Mouse (Mus musculus) lung, embryonic 14.5 days (tissue): ENCODE measurements at regions not wholly inside any gene's neighbourhood (a gene's known extent, or its start where the extent isn't known, plus 50 kb on each side); places are given as distances from the start of the nearest gene placed in this dataset.

Source experiments
- ATAC-seq: fragments of 200-750 bp; cut with Nextera tagmentation; 2 replicates; pipeline ENCODE4 v1.8.0; 2017; ENCODE audit warnings: mild to moderate bottlenecking, moderate TSS enrichment, moderate library complexity; ENCODE audit not compliant: insufficient read depth
- DNase-seq: peaks from one replicate; pipeline ENCODE4 v3.0.0-alpha.2; 2015
- H3K27ac ChIP-seq: fragments of 300-500 bp; sonication (generic); 2 replicates; pipeline ENCODE4 v1.5.1; 2014; ENCODE audit warnings: low read depth, mild to moderate bottlenecking, moderate library complexity
- H3K27me3 ChIP-seq: fragments of 300-500 bp; sonication (generic); 2 replicates; pipeline ENCODE4 v1.6.1; 2014; ENCODE audit warnings: low read length, control low read depth; ENCODE audit not compliant: insufficient read depth
- H3K36me3 ChIP-seq: fragments of 300-500 bp; sonication (generic); 2 replicates; pipeline ENCODE4 v1.6.1; 2014; ENCODE audit warnings: control low read depth; ENCODE audit not compliant: insufficient read depth
- H3K4me1 ChIP-seq: fragments of 300-500 bp; sonication (generic); 2 replicates; pipeline ENCODE4 v1.6.1; 2014; ENCODE audit warnings: antibody characterized with exemption, control low read depth; ENCODE audit not compliant: insufficient read depth
- H3K4me2 ChIP-seq: fragments of 300-500 bp; sonication (generic); 2 replicates; pipeline ENCODE4 v1.6.1; 2014; ENCODE audit warnings: mild to moderate bottlenecking
- H3K4me3 ChIP-seq: fragments of 300-500 bp; sonication (generic); 2 replicates; pipeline ENCODE4 v1.5.1; 2014; ENCODE audit warnings: low read depth, low read length
- H3K9ac ChIP-seq: fragments of 300-500 bp; sonication (generic); 2 replicates; pipeline ENCODE4 v1.6.1; 2014
- H3K9me3 ChIP-seq: fragments of 300-500 bp; sonication (generic); 2 replicates; pipeline ENCODE4 v1.6.1; 2016; ENCODE audit warnings: low read depth, low read length, control low read depth
- CTCF ChIP-seq: IDR thresholded peaks from 2 replicates; pipeline ENCODE4 v1.5.1; 2016; ENCODE audit warnings: antibody characterized with exemption, low read depth
- WGBS: fragments of 180-500 bp; shearing (Covaris S2); extraction: QIAGEN DNeasy Blood & Tissue Kit; methylation state at CpG from one replicate; pipeline ENCODE4 v1.1.7; 2014; 5-methylcytosine and 5-hydroxymethylcytosine counted together

DNA sequence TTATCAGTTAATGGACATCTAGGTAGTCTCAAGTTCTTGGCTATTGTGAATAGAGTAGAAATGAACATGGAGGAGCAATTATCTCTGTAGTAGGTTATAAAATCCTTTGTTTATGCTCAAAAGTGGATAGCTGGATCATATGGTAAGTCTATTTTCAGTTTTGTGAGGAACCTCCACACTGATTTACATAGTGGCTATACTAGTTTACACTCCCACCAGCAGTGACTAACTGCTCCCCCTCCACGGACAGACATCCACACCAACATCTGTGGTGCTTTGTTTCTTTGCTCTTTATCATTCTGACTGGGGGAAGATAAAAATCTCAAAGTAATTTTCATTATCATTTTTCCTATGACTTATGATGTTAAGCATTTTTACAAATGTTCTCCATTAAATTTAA, 55.1 kb upstream of the Ppfia2 start:
- Histone ChIP-seq H3K27me3 (no peaks in the 10 kb centered on the region), H3K4me1 (no peaks in the 10 kb centered on the region), H3K4me2 (no peak overlapping the region), H3K27ac (no peak overlapping the region), H3K4me3 (no peak overlapping the region), H3K36me3 (no peaks in the 10 kb centered on the region), H3K9ac (no peak overlapping the region), H3K9me3 (no peaks in the 10 kb centered on the region)
- WGBS: 60% methylated on average over 1 of the region's 1 CpGs
- ATAC-seq (no peak), DNase-seq (no peak)
- no peak for TF ChIP-seq CTCF

DNA sequence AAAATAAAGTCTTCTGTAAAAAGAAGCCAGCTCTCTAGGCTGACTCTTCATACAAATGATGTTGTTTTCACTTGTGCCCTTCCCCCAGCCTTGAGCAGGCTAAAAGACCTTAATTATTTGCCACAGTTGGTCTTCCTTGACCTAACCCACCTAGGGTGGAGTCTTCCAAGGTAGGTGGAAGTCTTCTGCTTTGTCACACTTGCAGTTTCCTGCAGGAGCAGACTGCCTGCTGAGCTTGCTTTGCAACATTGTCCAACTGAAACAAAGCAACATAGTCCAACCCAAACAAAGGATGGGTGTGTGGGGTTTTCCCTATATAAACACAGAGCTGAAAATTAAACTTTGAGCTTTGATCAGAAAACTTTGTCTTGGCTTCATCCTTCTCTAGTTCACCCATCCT, 53.0 kb upstream of the Ppfia2 start:
- no peaks in the 10 kb centered on the region for H3K4me1 ChIP-seq
- H3K4me2 ChIP-seq: no peak overlapping the region
- ATAC-seq: no peak
- no peak for DNase-seq
- no peaks in the 10 kb centered on the region for H3K9me3 ChIP-seq
- no peak overlapping the region for H3K4me3 ChIP-seq
- no peaks in the 10 kb centered on the region for H3K27me3 ChIP-seq
- H3K9ac ChIP-seq: no peak overlapping the region
- no peak for TF ChIP-seq CTCF
- H3K36me3 ChIP-seq: no peaks in the 10 kb centered on the region
- H3K27ac ChIP-seq: no peak overlapping the region
